Mouse (Mus musculus): ENCODE results near the gene Sgms1.
A peak's percentile ranks its signal among the peaks of the same experiment; 100 is the strongest.
"Not testable (repeated sequence)": the region's sequence is repeated elsewhere in the genome, so short reads cannot be mapped to it uniquely, and the experiment has no call there.

Sgms1 gene

GRCm38 (mm10) chr19:32137904-32138303 lies 251.6 kb downstream of the Sgms1 start:
- DNase-seq (ENCODE audit: low read depth, low spot score): no peak

GRCm38 (mm10) chr19:32136888-32137625 lies 252.5 kb downstream of the Sgms1 start:
- no peak for DNase-seq (ENCODE audit: low read depth, low spot score)

GRCm38 (mm10) chr19:32131707-32132488 lies 257.6 kb downstream of the Sgms1 start:
- DNase-seq (ENCODE audit: low read depth, low spot score): not testable (repeated sequence)

GRCm38 (mm10) chr19:32129281-32129680 lies 260.2 kb downstream of the Sgms1 start:
- no peak for DNase-seq (ENCODE audit: low read depth, low spot score)

GRCm38 (mm10) chr19:32127180-32127850 lies 262.2 kb downstream of the Sgms1 start:
- DNase-seq (ENCODE audit: low read depth, low spot score): no peak

- DNase-seq (ENCODE audit: low read depth, low spot score): no peak
These were observed 265.4 kb downstream of the Sgms1 start for GRCm38 (mm10) chr19:32124155-32124554.

GRCm38 (mm10) chr19:32123196-32123595 lies 266.3 kb downstream of the Sgms1 start:
- DNase-seq (ENCODE audit: low read depth, low spot score): no peak

GRCm38 (mm10) chr19:32120798-32121197 lies 268.7 kb downstream of the Sgms1 start:
- DNase-seq (ENCODE audit: low read depth, low spot score): no peak

GRCm38 (mm10) chr19:32119666-32120065 lies 269.8 kb downstream of the Sgms1 start:
- DNase-seq (ENCODE audit: low read depth, low spot score): no peak

GRCm38 (mm10) chr19:32118496-32118895 lies 271.0 kb downstream of the Sgms1 start:
- no peak for DNase-seq (ENCODE audit: low read depth, low spot score)

GRCm38 (mm10) chr19:32117484-32118018 lies 272.0 kb downstream of the Sgms1 start:
- no peak for DNase-seq (ENCODE audit: low read depth, low spot score)

GRCm38 (mm10) chr19:32111866-32112790 lies 277.4 kb downstream of the Sgms1 start:
- DNase-seq (ENCODE audit: low read depth, low spot score): no peak

GRCm38 (mm10) chr19:32107771-32108306 lies 281.7 kb downstream of the Sgms1 start, which contains the start of gene Asah2:
Gene Asah2, minus strand, starts transcription at chr19:32108211.
- DNase-seq (ENCODE audit: low read depth, low spot score): peak; percentile 39

GRCm38 (mm10) chr19:32106750-32107149 lies 282.8 kb downstream of the Sgms1 start:
- DNase-seq (ENCODE audit: low read depth, low spot score): no peak

- no peak for DNase-seq (ENCODE audit: low read depth, low spot score)
These were observed 285.3 kb downstream of the Sgms1 start for GRCm38 (mm10) chr19:32104217-32104616.

- DNase-seq (ENCODE audit: low read depth, low spot score): no peak
These were observed 286.6 kb downstream of the Sgms1 start for GRCm38 (mm10) chr19:32102976-32103300.

GRCm38 (mm10) chr19:32102294-32102975 lies 287.1 kb downstream of the Sgms1 start:
- no peak for DNase-seq (ENCODE audit: low read depth, low spot score)

- no peak for DNase-seq (ENCODE audit: low read depth, low spot score)
These were observed 290.9 kb downstream of the Sgms1 start for GRCm38 (mm10) chr19:32098582-32098981.

- DNase-seq (ENCODE audit: low read depth, low spot score): no peak
These were observed 297.2 kb downstream of the Sgms1 start for GRCm38 (mm10) chr19:32092358-32092757.

GRCm38 (mm10) chr19:32090804-32091203 lies 298.7 kb downstream of the Sgms1 start:
- DNase-seq (ENCODE audit: low read depth, low spot score): no peak

Data from brain, embryonic 18.5 days (tissue).